In genomic region chr6:29082776-29083354, GRCm38 (mm10) we compare ENCODE assay signal across 16 mouse cellular contexts. TPM values are rescaled to one million over a fixed set of nuclear protein-coding genes. Genes with fewer than 3 reads are reported as not detected.
DNase-seq lines count a peak whose midpoint lies in the region; ATAC-seq lines count a peak whose summit lies in the region.
"Had no signal": no experiment of that assay in that cellular context is flagged by ENCODE, and none has a peak within 500 bp of the region (broad histone marks: within the 10 kb centered on the region; RNA-seq: fewer than 3 reads in every experiment).

No protein-coding gene starts in this region.

- H3K4me2 ChIP-seq in stomach, embryonic 16.5 days (ENCODE audit: low read depth, low read length) = no peak overlapping the region
- H3K4me2 ChIP-seq: forebrain, embryonic 13.5 days; heart, embryonic 12.5 days; hindbrain, embryonic 14.5 days; liver, embryonic 12.5 days had no signal

- no peak overlapping the region for H3K9ac ChIP-seq in stomach, embryonic 16.5 days (ENCODE audit: low read length)
- H3K9ac ChIP-seq: forebrain, embryonic 13.5 days; heart, embryonic 12.5 days; hindbrain, embryonic 14.5 days; liver, embryonic 12.5 days had no signal

- H3K27me3 ChIP-seq in stomach, embryonic 16.5 days (ENCODE audit: control insufficient read depth, insufficient read depth, low read length) = no peaks in the 10 kb centered on the region
- H3K27me3 ChIP-seq: heart, embryonic 12.5 days; liver, embryonic 12.5 days had no signal

- ATAC-seq in stomach, embryonic 16.5 days (ENCODE audit: insufficient read depth, low FRiP score) = no peak
- ATAC-seq: forebrain, embryonic 13.5 days; liver, embryonic 12.5 days had no signal

- H3K9me3 ChIP-seq in stomach, embryonic 16.5 days (replicated peaks; ENCODE audit: control insufficient read depth, low read length) = no peaks in the 10 kb centered on the region
- H3K9me3 ChIP-seq: forebrain, embryonic 13.5 days; heart, embryonic 12.5 days; liver, embryonic 12.5 days had no signal

- 46% methylated on average over 9 of the region's 9 CpGs for WGBS in stomach, embryonic 16.5 days

- no peak overlapping the region for H3K4me3 ChIP-seq in stomach, embryonic 16.5 days (replicated peaks; ENCODE audit: low read length)
- H3K4me3 ChIP-seq: forebrain, embryonic 13.5 days; heart, embryonic 12.5 days; liver, embryonic 12.5 days had no signal

- H3K27ac ChIP-seq in stomach, embryonic 16.5 days (ENCODE audit: low read length) = 0 out of 2 replicates have a peak overlapping the region, but pooled peaks have one; percentile 26
- H3K27ac ChIP-seq: forebrain, embryonic 13.5 days; hindbrain, embryonic 14.5 days; liver, embryonic 12.5 days had no signal

- H3K4me1 ChIP-seq in stomach, embryonic 16.5 days (ENCODE audit: control insufficient read depth, insufficient read depth, low read length) = no peaks in the 10 kb centered on the region
- H3K4me1 ChIP-seq: heart, embryonic 12.5 days; liver, embryonic 12.5 days had no signal

- intact Hi-C loops in left cerebral cortex, postnatal 36 days (cut with DNase I) = no loop called here

- H3K36me3 ChIP-seq in stomach, embryonic 16.5 days (ENCODE audit: control insufficient read depth, insufficient read depth, low read length) = no peaks in the 10 kb centered on the region
- H3K36me3 ChIP-seq: heart, embryonic 12.5 days; liver, embryonic 12.5 days had no signal

- peak; percentile 35 to 70 for DNase-seq in adrenal gland, adult (ENCODE audit: inconsistent age in 2 of 2, low spot score in 1 of 2)
- DNase-seq in adrenal gland, postnatal 4 days (ENCODE audit: low spot score in 2 of 2) = no peak
- peak; percentile 21 for DNase-seq in retina, postnatal 1 day
- DNase-seq in retina, embryonic 14.5 days (ENCODE audit: low spot score) = no peak
- DNase-seq in brain, adult 2 months (ENCODE audit: low read depth, low spot score) = peak; percentile 55
- no peak for DNase-seq in left cerebral cortex, postnatal 36 days (ENCODE audit: low spot score in 2 of 2)
- no peak for DNase-seq in yolk sac, embryonic 10.5 days (ENCODE audit: low spot score)
- DNase-seq: cerebellum, adult 11 months; thymus, adult 2 months had no signal

RNA-seq across cellular contexts. Expression of gene Lep, which starts 22.8 kb away (rescaled TPM):
- total RNA-seq in adrenal gland, postnatal 4 days (2021) = 1 to 10 TPM in 1 of 2 experiments, under 1 TPM in 1; 0.70 to 2.8 TPM
- not detected in 2 replicates for polyA plus RNA-seq in stomach, embryonic 16.5 days (2015; fragmentation: Nextera tagmentation; extraction: Ambion mirVana)
- not detected for total RNA-seq in left cerebral cortex, postnatal 36 days (2021)
- total RNA-seq: layer of hippocampus, postnatal 14 days had no signal
- polyA plus RNA-seq: forebrain, embryonic 13.5 days; heart, embryonic 12.5 days; hindbrain, embryonic 14.5 days; kidney, embryonic 16.5 days; liver, embryonic 12.5 days had no signal

Comparison
In these comparisons a context has a peak if more than half of its experiments do, and no peak if none do; other contexts are left out.
1. DNase-seq: peak in adrenal gland, adult (2 of 2), retina, postnatal 1 day (single experiment) and brain, adult 2 months (single experiment); none in adrenal gland, postnatal 4 days (0 of 2), retina, embryonic 14.5 days (single experiment), left cerebral cortex, postnatal 36 days (0 of 2) and yolk sac, embryonic 10.5 days (single experiment).